Mouse (Mus musculus) kidney, adult 2 months (tissue): ENCODE results near the gene Frmd6.

Experiments used
- CTCF ChIP-seq: fragments of 200-500 bp; conservative IDR thresholded peaks from 2 replicates; pipeline ENCODE4 v1.5.1; 2011; ENCODE audit warnings: low read depth, mild to moderate bottlenecking, control low read depth, low read length, moderate library complexity, mixed read lengths; ENCODE audit not compliant: insufficient read depth, insufficient read length
- POLR2A ChIP-seq: fragments of 200-500 bp; IDR thresholded peaks from one replicate; pipeline ENCODE4 v1.6.1; 2011; ENCODE audit warnings: low read depth, low read length, control low read depth

GRCm38 (mm10) chr12:70835004-70835403, 9.7 kb downstream of the Frmd6 start:
- no peak for TF ChIP-seq CTCF
- no peak for TF ChIP-seq POLR2A
